Mouse (Mus musculus): Measurements from ENCODE around the gene Cox19.
A peak's percentile ranks its signal among the peaks of the same experiment; 100 is the strongest.

The Cox19 gene

DNA sequence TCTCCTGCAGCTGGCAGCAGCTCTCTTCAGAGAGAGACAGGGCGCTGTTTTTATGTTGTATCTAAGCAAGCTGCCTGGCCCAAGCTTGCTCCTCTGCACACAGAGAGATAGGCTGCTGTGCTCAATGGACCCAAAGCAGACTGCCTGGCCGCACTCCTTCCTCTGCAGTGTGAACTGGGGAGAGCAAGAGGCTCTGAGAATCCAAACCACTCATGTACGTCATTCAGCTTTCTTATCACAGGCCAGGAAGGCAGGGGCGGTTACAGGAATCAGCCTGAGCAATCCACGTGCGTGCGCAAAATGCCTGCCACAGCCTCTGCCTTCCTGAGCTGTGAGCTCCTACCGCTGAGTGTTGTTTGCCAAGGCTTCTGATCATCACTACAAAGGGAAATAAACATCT is 31.5 kb upstream of the Cox19 start:
- DNase-seq (ENCODE audit: extremely low spot score, low read depth, low spot score): no peak

DNA sequence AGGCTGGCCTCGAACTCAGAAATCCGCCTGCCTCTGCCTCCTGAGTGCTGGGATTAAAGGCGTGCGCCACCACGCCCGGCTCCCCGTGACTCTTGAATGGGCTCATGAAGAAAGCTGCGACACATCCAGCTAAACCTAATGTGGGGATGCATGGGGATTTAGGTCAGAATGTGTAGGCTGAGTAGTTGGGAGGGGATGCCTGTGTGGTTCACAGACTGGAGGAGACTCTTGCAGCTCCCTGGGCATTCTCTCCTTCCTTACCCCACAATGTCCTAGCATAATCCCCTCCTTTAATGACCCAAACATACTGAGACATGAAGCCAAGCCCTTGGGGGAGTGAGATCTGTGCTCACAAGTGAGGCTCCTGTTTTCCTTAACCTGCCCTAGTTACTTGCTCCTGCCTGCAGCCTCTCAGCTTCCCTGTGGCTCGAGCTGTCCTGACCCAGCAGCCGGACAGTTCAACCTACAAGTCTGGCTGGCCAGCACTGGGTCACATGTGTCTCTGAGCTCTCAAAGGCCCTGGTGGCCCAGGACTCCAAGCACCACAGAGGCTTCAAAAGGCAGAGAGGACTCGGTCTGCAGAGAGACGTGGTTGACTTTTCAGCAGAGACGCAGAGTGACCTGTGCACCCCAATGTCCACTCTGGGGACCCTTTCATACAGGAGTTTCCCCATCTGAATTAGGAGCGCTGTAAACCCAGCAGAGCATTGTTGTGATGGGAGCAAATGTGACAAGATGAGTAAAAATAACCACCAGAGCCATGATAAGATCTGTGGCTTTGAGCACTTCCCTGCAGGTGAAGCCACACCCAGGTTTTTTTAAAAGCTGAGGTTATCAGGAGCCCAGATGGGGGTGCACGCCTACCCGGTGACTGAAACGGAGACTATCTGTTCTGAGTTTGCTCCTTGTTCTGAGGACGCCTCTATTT is 30.6 kb upstream of the Cox19 start:
- DNase-seq (ENCODE audit: extremely low spot score, low read depth, low spot score): no peak

DNA sequence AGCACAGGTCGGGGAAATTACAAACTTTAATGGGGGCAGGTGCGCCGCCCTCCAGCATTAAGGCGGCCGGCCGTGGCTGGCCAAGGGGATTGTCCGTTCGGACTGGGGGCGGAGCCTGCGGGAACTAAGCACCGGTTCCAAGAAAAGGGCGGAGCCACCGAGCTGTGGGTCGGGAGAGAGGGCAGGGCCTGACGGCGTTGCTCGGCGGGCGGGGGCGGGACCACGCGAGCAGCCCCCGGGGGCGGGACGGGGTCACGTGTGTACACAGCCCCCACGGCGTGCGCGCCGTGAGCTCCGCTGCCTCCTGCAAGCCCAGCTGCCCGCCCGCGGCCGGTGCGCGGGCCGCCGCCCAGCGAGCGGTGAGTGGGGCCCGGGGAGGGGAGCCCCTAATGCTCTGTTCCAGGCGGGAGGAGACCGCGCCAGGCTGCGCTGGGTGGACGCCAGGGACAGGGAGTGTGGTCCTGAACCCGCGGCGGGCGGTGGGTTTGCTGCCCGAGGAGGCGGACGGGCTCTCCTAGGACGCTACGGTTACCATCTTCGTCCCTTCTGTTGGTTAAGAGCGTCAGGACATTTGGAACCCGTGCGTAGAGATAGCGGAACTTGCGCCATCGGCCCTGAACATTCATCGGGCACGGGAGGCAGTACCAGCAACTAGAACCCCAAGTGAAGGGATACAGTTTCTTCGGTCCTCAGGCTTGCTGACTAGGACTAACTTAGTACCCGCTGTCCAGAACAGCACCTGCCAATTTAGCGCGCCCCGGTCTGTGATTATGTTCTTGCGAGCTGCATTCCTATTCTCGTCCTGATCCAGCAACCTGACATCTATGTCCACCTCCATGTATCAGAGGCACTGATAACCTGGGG is 29.4 kb upstream of the Cox19 start:
- peak; percentile 57 for DNase-seq (ENCODE audit: extremely low spot score, low read depth, low spot score)

DNA sequence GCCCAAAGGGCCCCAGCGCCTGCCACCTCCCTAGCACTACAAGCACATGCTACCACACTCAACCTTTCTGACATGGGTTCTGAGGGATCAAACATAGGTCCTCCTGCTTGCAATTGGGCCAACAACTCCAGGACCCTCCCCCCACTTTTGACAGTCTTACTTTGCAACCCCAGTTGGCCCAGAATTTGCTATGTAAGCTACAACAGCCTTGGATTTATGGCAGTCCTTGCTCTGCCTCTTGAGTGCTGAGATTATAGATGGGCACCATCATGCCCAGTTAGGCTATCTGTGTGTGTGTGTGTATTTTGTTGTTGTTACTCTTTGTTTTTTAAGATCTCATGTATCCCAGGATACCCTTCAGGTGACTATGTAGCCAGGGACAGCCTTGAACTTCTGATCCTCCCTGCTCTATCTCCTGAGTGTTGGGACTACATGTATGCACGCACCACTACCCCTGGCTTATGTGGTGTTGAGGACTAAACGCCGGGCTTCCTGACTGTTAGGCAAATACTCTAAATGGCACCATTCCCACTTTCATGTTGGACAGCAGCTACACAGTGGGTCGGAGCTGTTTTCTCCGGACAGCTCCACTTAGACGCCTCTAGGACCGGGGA is 28.7 kb upstream of the Cox19 start:
- DNase-seq (ENCODE audit: extremely low spot score, low read depth, low spot score): no peak

DNA sequence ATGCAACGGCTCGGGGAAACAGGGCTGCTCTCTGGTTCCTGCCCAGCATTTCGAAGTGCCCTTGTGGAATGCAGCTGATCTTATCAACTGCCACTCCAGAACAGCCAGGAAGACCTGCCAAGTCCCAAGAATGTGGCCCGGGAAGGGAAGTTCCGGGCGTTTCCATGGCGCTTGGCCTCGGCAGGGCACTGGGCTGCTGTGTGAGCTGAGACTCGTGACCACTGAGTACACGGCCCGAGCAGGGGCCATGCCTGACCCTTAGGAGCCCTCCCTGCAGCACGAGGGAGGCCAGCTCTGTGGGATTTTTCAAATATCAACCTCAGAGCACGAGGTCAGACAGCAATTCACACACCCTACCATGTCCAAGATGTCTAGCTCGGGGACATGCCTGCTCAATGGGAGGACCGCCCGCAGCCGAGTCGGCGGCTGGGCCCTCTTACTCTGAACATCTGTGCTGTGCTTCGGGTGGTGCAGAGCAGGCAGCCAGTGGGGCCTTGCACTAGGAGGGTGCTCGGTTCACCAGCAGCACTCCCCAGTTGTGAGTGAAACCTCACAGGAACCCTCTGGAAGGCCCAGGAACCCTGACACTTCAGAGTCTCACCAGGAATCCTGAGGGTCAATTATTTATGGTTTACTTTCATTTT is 27.9 kb upstream of the Cox19 start:
- DNase-seq (ENCODE audit: extremely low spot score, low read depth, low spot score): no peak

DNA sequence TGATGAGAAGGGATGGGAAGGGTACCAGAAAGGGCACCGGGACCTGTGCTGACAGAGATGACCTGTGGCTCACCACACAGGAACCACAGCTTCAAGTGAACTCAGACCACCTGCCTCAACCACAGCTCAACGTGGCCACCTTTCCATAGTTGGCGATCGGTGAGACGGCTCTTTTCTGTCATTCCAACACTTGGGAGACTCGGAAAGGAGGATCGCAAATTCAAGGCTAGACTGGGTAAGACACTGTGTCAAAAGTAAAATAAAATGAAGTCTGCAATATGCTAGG is 27.0 kb upstream of the Cox19 start:
- no peak for DNase-seq (ENCODE audit: extremely low spot score, low read depth, low spot score)

DNA sequence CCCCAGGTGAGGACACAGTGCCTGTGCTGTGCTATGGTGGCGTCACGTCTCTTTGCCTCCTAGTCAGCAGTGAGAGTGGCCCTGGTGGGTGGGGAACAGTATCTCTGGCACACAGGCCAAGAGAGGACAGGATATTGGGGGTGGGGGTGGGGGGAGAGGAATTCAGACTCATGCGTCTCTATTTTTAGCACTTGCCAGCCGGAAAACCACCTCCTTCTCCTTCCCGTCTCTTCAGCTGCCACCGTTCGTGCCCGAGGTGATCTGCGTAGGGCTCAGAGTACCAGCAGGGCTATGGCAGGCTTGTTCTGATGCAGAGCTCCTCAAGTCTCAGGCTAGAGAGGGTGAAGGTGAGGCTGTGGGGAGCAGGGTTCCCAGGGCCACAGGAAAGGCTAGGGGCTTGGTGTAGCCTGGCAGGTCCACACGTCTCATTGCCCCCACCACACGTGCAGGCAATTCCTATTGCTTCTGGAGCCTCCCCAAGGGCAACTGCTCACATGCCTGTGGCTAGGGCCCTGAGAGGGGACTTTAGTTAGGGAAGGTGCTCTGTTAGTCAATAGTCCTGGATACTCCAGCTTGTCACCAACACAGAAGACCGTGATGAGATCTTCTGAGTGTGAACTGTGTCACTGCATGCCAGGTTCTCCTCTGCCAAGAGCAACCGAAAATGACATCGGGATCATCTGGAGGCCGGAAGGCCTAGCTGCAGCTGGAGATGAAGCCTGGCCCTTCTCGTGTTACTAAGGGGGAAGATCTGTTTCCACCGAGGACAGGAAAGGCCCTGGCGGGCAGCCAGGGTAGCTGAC is 26.5 kb upstream of the Cox19 start, which contains the start of gene Gpr146:
Gene Gpr146, plus strand, starts transcription at position 230 of the 803 bp plus-strand sequence.
- DNase-seq (ENCODE audit: extremely low spot score, low read depth, low spot score): no peak

DNA sequence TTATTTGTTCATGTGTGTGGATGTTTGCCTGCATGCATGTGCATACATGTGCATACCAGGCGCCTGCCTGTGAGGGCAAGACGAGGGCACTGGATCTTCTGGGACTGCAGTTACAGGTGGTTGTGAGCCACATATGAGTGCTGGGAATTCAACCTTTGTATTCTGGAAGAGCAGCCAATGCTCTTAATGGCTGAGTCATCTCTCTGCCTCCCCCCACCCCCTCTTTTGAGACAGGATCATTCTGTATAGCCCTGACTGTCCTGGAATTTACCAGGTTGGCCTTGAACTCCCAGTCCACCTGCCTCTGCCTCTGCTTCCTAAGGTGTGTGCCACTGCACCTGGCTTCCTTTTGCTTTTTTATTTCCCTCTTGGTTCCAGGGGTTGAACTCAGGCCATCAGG is 23.6 kb upstream of the Cox19 start:
- no peak for DNase-seq (ENCODE audit: extremely low spot score, low read depth, low spot score)

DNA sequence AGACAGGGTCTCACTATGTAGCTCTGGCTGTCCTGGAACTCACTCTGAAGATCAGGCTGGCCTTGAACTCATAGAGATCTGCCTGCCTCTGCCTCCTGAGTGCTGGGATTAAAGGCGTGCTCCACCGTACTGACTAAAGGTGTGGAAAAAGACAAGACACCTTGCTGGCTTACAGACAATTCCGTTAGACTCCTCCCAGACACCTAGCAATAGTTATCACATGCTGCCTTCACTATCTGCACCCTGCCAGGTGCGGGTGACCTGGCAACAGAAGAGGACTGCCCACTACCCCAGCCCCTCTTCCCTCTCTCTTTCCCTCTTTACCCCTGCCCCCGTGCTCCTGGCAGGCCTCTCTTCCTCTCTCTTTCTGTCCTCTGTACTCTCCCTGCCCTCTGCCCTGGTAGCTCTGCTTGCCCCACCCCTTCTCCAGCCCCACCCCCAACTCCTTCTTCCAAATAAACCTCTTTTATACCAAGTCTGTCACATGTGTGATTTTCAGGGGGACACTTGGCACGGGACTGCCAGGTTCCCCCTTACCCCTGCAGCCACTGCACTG is 22.7 kb upstream of the Cox19 start:
- no peak for DNase-seq (ENCODE audit: extremely low spot score, low read depth, low spot score)

DNA sequence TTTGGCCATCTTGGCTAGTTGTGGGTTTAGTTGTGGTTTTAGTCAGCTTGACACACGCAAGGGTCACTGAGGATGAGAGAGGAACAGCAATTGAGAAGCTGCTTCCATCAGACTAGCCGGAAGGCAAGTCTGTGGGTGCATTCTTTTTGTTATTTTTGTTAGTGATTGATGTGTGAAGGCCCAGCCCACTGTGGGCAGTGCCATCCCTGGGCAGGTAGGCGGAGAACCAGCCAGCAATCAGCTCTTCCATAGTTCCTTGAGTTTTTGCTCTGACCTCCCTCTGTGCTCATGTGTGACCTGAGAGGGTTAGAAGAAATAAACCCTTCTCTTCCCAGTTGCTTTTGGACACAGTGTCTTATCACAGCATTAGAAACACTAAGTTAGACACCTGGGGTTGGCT is 21.9 kb upstream of the Cox19 start:
- no peak for DNase-seq (ENCODE audit: extremely low spot score, low read depth, low spot score)

DNA sequence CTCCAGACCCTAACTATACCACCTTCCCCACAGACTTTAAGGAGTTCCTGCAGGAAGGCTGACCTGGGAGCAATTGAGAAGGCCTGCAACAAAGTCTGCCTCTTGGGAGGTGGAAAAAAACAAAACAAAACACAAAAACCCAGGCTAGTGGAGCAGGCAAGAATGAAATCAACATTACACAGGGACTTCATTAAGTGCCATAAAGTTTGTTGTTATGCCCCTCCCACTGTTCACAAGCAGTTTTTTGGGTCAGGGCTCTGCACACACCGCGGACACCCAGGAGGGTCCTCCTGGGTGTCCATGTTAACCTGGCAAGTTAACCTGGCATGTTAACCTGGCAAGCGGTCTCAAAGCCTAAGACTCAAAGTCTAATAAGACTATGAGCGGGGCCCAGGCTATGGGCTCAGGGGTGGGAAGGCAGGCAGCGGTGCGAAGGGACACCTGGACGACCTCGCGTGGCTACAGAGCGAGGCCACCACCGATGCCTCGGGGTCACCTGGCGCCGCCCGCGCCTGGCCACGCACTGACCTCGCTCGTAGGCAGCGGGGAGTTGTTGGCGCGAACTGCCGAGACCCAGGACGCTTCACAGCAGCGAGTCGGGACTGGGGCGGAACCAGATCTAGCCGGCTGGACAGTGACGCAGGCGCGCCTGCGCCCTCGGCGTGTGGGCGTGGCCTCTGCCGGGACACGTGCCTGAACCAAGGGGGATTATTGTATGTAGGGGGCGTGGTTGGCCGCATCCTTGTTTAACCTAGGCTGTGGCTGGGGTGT is 20.6 kb upstream of the Cox19 start:
- peak; percentile 86 for DNase-seq (ENCODE audit: extremely low spot score, low read depth, low spot score)

DNA sequence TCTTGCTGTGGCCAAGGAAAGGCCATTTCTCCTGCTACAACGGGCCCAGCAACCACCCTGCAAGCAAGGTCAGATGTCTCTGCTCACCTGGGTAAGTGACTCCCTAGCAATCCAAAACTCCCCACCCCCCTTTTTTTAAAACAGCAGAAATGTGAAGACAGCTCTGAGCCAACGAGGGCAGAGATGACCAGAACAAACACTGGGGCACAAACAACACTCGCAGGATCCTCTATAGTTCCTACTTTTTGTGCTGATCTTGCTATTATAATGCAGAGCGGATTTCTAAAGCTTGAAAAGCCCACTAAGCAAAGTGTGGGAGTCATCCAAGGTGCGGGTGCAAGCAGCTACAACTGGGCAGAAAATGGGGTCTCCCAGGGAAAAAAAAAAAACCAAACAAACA is 19.9 kb upstream of the Cox19 start:
- DNase-seq (ENCODE audit: extremely low spot score, low read depth, low spot score): no peak

DNA sequence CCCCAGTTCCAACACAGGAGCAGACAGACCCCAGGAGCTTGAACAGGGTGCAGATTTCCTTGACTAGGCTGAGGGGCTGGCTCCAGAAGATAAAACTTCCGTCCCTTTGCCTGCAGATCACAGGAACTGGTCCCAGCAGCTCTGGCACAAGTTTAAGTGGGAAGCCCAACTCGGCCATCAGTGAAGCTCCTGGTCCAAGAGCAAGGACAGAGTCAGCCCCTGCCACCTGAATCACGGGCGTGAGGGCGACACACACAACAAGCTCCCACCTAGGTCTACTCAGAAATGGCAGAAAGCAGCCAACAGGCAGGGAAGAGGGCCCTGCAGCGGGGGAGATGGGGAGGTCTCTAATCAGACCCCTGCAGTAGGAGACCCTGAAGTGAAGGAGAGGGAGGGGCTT is 19.1 kb upstream of the Cox19 start:
- DNase-seq (ENCODE audit: extremely low spot score, low read depth, low spot score): no peak

DNA sequence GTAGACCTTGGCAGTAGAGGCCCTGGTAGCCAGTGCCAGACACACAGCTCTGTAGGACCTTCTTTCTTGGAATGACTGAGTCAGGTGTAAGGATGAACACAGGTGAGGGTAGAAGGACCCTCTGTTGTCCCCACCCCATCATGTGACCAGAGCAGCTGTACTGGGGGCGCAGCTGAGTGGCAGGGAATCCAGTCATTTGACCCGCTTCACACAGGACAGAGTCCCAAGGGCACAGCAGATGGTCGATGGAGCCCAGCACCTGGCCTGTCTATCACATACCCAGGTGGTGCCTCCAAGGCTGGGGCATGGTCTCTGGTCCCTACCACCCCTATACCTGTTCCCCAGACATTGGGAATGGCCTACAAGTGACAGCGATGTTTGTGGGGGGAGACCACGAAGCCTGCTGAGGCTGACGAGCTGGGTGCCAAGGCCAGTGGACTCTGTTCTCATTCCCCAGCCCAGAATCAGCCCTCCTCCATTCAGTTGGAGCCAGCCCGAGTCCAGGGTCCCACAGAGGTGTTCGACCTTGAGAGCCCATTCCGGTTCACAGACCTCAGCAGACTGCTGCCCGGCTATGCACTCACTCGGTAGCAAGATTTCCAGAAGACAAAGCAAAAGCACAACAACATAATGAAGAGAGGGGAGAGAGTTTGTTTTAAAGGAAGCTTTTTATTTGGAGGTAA is 17.6 kb upstream of the Cox19 start:
- no peak for DNase-seq (ENCODE audit: extremely low spot score, low read depth, low spot score)

DNA sequence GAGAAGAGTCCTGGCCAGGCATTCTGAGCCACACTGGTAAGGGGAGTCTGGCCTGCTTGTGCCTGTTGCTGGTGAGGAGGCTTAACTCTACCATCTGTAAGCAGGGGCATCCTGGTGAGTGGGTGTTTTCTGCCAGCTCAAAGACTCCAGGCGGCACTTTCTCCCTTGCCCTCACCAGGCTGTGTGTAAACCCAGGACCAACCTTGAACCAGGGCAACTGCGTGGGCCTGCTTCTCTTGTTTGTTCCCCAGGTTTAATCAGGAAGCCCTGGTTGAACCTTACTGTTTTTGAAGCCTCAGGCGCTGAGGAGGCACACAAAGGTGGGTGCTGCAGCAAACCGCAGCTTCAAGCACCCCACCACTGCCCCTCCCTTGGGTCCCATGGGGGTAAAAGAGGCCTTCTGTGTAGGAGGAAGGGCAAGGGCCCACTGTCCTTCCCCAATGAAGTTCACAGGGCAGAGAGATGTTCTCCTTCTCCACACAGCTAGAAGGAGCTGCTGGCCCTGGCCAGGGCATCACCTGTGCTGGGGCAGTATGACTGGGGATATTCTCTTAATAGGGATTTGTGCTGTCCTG is 16.8 kb upstream of the Cox19 start:
- no peak for DNase-seq (ENCODE audit: extremely low spot score, low read depth, low spot score)

DNA sequence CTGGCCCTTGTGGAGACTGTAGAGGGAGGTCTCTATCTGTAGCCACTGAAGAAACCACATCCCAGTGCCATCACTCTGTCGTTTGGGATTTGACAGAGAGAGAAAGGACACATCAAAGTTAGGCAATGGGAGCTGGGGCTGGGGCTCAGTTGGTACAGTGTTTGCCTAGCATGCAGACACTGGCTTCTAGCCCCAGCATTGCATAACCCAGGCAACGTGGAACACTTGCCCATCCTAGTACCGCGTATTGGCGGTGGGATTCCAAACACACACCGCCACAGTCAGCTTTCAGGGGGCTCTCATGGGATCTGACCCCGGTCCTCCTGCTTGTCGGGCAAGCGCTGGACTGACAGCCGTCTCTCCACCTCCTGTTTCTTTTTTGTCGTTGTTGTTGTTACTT is 15.3 kb upstream of the Cox19 start:
- DNase-seq (ENCODE audit: extremely low spot score, low read depth, low spot score): no peak

DNA sequence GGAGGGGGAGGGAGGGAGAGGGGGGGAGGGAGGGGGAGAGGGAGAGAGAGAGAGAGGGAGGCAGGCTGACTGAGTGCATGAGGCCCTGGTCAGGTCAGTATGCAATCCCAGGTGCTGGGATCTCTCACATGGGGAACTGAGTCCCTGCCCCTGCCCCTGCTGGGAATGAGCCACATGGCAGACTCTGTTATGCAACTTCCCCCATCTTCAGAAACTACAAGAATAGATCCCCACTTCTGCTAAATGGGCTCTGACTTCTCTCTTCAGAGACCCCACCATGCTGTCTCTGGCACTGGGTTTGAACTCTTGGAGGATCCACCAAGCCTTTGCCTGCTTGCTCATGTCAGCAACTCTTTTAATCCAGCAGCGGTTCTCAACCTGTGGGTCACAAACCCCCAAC is 14.6 kb upstream of the Cox19 start:
- no peak for DNase-seq (ENCODE audit: extremely low spot score, low read depth, low spot score)

DNA sequence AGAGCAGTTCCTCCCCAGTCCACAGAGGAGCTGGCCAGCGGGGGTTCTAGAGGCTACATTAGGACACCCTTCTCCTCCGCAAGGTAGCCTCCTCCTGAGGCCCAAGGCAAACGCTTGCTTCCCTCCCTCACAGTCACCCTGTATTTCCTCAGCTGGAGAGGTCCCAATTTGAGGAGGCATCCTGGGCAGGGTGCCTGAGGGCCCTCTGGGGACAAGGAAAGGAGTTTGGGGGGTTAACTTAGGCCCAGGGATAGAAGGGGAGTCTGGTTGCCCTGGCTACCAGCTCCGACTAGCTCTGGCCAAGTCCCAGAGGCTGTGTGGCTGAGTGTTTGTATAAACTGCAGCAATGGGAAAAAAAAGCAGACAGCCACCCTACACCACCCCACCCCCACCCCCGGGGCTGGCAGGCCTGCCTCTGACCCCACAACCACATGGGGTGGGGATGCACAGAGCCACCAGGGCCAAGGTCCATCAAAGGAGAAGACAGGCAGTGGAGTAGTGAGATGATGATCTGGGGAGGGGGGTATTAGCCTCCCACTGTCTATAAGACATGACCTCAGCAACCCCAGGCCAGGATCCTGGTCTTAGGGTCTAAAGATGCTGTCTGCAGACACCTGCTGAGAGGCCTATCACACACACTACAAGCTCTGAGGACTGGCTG is 13.8 kb upstream of the Cox19 start:
- DNase-seq (ENCODE audit: extremely low spot score, low read depth, low spot score): no peak

All from hindlimb bud, embryonic 11.5 days (tissue).